ENCODE assay signal across 11 mouse cellular contexts in genomic region chr2:24441899-24442298, GRCm38 (mm10). TPM values are rescaled to one million over a fixed set of nuclear protein-coding genes. Genes with fewer than 3 reads are reported as not detected.
"Had no signal": no experiment of that assay in that cellular context is flagged by ENCODE, and none has a peak within 500 bp of the region (broad histone marks: within the 10 kb centered on the region; RNA-seq: fewer than 3 reads in every experiment).

No protein-coding gene starts in this region.

- DNase-seq: kidney, postnatal 25 days; layer of hippocampus, adult 9-11 months; layer of hippocampus, postnatal 36 days; liver; liver, embryonic 13.5 days; liver, postnatal 0 days; midbrain, embryonic 14.5 days; right cerebral cortex, postnatal 14 days; thymus, postnatal 4 days had no signal

- H3K9ac ChIP-seq: limb, embryonic 12.5 days; liver, embryonic 13.5 days; liver, postnatal 0 days had no signal

- H3K27ac ChIP-seq: limb, embryonic 12.5 days; liver, embryonic 13.5 days had no signal

- H3K4me1 ChIP-seq: limb, embryonic 12.5 days; liver, embryonic 13.5 days had no signal

- H3K4me2 ChIP-seq: limb, embryonic 12.5 days; liver, embryonic 13.5 days had no signal

- H3K36me3 ChIP-seq: limb, embryonic 12.5 days; liver, embryonic 13.5 days had no signal

- ATAC-seq: liver, postnatal 0 days had no signal

- H3K4me3 ChIP-seq: limb, embryonic 12.5 days; liver, embryonic 13.5 days had no signal

- H3K9me3 ChIP-seq: limb, embryonic 12.5 days; liver, embryonic 13.5 days had no signal

- H3K27me3 ChIP-seq: limb, embryonic 12.5 days; liver, embryonic 13.5 days had no signal

RNA-seq across cellular contexts. Expression of gene Pax8, which starts 33.5 kb away (rescaled TPM):
- polyA plus RNA-seq: limb, embryonic 12.5 days; liver, postnatal 0 days; lung, embryonic 16.5 days had no signal
